Mouse (Mus musculus) layer of hippocampus, adult 9-10 months (tissue): ENCODE data around the gene Rbbp7.

Source experiments
- DNase-seq: peaks from one replicate; pipeline ENCODE4 v3.0.0; 2022; ENCODE audit warnings: low spot score

Gene Rbbp7

GRCm38 (mm10) chrX:162828016-162828415, 67.8 kb downstream of the Rbbp7 start:
- no peak for DNase-seq
